Mouse (Mus musculus) B cell, adult 2 months (primary cell): ENCODE measurements around the gene Mmgt2.

ENCODE experiments used
- DNase-seq, 2 experiments: peaks; one replicate each; pipeline ENCODE4 v3.0.0; 2022

Gene Mmgt2

DNA sequence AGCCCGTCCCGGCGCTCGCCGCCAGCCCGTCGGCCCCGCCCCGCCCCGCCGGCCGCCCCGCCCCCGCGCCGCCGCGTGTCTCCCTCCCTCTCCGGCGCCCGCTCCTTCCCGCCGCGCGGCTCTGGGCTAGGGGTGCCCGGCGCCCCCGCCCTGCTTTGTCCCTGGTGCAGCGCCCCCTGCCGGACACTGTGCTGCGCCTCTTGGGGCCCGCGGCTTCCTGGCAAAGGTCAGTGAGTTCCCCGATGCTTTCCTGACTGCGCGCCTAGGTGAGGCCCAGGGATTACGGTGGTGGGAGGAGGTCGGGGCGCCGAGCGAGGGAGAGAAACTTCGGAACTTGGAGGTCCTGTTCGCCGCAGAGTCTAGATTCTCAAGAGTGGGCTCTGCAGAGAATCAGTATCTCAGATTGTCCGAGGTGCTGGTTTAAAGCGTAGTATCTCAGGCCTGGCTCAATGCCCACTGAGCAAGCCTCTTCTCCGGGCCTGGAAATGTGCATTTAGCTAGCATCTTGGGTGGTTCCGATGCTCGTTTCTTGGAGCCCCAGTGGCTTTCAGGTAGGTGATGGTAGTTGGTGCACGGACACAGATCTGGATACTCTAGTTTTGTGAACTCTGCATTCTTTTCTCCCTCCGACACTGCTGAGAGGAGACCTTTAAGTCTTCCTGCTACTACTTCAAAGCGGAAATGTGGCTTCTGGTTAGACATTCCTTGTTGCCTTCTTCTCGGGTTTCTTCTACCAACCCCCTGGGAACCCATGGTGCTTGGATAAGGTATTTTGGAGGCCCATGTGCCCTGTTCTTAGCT, at the start of gene Mmgt2:
Mmgt2 (plus strand) TSS at position 74 of the 801 bp plus-strand sequence.
- peak; percentile 97 to 98 for DNase-seq

DNA sequence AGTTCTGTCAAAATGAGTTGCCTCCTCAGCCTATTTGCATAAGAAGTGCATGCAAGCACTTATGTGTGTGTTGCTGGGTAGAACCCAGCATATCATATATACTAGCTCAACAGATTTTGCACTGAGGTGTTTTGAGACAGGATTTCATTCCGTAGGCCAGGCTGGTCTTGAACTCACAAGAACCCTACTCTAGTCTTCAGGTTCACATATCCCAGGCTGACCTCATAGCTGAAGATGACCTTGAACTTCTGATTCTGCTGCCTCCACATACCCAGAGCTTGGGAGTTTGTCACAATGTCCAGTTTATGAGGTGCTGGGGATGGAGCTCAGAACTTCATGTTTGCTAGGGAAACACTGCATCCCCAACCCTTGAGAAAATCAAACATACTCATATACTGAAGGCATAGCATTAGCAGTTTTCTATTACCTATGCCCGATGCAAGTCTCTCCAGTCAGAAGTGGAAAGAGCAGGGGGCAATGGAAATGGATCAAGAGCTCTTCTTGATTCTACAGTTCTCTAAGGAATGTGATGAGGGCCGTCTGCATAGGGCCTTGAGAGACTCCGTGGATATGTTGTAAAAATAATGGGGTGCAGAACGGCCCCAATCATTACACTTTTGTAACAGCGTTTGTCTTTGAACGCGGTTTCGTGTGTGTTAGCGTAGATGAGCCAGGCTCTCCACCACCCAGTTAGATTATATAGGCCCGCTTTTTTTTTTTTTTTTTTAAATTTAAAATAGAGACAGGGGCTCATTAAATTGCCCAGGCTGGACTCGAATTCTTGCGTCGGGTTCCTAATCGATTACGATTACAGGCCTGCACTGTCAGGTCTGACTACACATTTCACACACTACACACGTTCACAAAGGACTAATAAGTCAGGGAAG, 46.5 kb upstream of the Mmgt2 start:
- DNase-seq = peak; percentile 17 to 33

DNA sequence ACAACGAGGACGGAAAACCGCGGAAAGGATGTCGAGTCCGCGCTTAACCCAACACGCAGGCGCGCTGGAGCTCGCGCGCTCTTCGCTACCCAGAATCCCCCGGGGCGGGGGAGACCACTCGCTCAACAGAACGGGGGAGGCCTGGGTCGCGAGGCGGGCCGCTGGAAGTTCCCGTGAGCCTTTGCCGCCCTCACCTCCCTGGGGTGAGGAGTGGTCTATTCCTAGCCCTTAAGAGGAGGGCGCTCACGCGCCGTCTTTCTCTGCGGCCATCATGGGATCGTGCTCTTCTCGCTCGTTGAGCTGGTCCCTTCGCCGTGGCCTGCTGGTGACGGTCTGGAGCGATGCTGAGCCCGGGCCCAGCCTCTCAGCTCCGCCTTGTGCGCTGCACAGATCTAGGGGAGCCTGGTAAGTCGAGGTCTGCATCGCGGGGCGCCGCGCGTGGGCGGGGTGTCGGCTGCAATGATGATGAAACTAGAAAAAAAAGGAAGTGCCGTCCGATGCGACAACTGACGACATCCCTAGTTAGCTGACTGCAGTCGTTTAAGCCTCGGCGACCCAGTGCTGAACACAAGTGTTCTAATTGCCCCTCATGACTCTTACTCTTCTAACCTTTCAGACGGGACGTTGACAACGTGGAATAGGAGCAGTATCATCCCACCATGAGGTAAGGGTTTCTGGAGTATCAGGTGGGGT, 45.7 kb upstream of the Mmgt2 start:
- peak; percentile 96 to 97 for DNase-seq

DNA sequence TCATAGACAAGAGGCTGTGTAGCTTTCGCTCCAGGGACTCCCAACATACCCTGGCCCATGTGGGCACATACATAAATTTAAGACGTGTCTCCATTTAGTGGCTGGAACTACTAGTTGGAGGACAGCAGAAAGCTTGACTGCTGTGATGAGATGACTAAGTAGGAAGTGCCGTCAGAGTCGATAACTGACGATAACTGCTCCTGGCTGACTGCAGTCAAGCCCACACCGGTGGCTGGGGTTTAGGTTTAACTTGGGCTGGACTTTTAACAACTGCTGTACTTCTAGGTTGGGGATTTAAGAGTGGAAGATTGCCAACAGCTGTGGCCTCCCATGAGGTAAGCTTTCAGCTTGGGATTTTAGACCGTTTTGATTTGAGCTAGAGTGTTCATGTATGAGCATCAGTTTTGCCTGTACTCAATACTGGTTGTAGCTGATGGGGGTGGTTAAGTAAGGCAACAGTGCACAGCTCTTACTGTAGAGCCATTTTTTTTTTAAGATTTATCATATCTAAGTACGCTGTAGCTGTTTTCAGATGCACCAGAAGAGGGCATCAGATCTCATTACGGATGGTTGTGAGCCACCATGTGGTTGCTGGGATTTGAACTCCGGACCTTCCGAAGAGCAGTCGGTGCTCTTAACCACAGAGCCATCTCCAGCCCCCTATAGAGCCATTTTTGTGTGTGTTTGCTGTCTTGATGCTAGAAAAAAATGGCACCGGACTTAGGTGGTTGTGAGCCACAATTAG, 45.0 kb upstream of the Mmgt2 start:
- DNase-seq = peak; percentile 37 to 41

DNA sequence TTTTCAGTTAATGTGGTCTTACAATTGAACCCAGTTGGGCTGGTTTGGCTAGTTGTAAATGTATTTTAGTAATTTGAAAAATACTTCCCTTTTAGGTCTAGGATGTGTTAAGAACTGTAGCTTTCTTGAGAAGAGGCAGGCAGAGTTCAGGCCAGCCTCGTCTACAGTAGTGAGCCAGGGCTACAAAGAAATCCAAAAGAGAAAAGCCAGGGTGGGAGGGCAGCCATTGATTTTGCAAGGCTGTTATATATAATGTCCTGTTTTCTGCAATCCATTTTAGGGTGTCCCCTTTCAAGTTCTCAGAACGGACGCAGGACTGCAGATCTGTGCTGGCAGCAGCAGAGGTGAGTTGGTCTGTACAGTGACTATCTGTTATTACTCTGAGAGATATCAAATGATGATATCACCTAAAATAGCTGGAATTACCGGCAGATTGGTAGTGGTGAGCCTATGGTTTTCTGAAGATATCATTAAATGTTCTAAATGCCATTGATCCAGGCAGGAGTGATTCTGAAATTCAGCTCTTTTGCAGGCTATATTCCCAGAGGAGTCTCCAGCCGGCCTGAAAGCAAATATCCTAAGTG, 44.2 kb upstream of the Mmgt2 start:
- no peak for DNase-seq

DNA sequence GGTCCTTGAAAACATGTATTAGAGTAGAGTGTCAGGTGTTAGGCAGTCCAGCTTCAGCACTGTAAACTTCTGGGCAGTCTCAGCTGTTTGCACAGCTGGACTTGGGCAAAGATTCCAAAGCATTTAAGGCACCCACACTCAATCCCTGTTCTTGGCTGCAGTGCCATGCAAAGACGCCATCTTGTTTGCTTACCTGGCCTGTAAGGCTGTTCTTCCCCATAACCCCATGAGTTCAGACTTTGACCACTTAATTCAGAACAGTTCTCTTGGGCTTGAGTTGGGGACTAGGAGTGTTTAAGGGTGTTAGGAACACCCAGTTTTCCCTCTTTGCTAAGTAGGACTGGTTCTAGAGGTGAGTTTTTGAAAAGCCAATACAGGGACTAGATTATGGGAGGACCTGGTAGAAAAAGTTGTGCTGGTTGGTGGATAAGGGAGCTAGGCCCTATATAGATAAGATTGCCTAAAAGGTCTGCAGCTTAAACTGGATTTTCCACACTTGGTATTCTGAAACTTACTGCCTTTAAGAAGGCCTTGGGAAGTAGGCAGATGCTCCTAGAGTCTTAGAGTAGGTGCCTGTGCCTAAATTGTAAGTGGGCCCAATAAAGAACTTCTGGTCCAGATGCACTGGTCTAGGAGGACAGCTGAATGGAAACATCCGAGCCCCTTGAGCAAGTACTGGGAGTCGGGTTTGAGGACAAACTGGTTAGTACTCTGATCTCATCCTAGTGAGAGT, 43.4 kb upstream of the Mmgt2 start:
- peak; percentile 7 to 23 for DNase-seq

DNA sequence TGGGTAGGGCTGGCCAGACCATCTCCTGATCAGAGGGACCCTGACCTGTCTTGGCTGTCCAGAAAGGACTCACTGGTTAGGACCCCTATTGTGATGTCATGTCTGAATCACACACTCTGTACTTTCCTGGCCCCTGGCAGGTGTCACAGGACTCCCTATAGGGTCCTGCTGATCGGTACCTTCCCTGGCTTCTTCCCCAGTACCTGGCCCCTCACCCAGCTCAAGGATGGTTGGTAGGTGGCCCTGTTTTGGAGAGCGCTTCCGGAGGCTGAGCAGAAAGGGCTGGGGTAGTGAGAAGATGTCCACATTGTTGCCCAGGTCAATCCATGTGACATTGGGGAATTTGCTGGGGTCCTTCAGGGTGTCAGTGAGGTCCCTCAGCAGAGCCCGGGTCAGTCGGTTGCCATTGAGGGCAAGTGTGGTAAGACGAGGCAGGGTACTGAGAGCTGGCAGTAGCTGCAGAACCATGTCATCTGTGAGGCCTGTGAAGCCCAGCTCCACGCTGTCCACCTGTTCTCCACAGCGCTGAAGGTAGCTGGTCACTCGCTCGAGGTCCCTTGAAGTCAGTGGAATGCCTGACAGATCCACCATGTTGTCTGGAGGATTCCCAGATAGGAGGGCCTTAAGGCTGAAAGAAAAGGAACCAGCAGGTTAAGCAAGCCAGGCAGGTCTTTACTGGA, 42.7 kb upstream of the Mmgt2 start:
- peak; percentile 17 to 27 for DNase-seq

DNA sequence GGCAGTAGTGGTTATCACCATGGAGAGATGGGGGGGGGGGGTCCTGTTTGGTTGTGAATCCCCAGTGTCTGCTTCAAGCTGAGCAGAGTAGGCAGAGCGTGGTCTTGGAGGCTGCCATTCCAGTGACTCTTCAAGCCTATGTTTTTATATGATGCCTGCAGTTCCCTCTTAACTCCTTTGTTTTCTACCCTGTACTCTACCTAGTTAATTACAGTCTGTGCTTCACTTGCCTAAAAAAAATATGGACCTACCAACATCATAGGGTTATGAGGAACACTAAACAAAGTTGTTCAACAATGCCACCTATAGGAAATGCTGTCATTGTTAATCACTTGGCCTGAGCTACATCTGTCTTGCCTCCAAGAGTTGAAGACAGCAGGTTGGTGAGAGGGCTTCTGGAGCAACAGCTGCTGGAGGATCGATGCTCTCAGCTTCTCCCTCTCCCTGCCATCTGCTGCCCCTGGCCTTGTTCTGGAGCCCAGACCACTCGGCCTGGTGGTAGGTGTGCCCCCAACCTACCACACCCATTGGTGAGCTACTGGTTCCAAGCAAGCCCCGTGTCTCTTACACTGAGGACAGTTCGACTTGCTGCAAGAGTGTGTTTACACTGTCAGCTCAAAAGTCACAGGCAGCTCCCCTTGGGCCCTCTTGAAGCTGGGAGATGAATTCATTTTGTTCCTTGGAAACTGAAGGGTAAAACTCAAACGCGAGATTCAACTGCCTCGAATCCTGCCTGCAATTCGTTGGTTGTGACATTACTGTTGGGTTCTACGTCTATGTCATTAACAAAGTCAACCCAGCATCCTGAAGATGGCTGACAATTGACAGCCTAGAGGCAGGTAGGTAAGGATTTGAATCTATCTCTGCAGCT, 41.9 kb upstream of the Mmgt2 start:
- DNase-seq = peak; percentile 9 to 12

DNA sequence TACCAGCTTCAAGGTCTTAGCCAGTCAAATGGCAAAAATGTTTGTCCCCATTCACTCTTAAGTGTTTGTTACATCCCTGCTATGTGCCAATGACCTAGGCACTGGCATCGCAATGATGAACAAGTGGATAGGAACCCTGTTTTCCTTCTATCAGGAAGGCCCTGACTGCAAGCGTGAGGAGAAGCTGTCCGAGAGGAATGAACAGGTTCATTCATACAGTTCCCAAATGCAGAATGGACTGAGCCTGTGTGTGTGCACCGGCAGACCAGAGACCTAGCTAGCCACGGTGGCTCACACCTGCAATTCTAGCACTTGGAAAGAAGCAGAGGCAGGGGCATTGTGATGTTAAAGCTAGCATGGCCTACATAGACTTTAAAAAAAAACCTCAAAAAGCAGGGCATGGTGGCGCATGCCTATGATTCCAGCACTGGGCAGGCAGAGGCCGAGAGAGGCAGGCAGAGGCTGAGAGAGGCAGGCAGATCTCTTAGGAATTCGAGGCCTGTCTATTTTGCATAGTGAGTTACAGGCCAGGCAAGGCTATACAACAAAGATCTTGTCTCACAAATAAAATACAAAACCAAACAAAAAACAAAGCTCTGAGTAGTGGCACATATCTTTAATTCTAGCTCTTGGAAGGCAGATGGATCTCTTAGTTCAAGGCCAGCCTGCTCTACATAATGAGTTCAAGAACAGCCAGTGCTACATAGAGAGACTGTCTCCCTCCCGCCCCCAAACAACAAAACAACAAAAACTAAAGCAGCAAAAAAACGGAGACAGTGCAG, 41.1 kb upstream of the Mmgt2 start:
- peak in 1 of 2 experiments; percentile 10 for DNase-seq

DNA sequence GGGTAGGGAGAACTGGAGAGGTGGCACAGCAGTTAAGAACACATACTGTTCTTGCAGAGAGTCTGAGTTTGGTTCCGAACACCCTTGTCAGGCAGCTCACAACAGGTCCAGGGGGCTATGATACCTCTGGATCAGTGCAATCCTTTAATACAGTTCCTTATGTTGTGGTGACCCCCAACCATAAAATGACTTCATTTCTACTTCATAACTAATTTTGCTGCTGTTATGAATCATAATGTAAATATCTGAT, 40.6 kb upstream of the Mmgt2 start:
- DNase-seq = no peak

DNA sequence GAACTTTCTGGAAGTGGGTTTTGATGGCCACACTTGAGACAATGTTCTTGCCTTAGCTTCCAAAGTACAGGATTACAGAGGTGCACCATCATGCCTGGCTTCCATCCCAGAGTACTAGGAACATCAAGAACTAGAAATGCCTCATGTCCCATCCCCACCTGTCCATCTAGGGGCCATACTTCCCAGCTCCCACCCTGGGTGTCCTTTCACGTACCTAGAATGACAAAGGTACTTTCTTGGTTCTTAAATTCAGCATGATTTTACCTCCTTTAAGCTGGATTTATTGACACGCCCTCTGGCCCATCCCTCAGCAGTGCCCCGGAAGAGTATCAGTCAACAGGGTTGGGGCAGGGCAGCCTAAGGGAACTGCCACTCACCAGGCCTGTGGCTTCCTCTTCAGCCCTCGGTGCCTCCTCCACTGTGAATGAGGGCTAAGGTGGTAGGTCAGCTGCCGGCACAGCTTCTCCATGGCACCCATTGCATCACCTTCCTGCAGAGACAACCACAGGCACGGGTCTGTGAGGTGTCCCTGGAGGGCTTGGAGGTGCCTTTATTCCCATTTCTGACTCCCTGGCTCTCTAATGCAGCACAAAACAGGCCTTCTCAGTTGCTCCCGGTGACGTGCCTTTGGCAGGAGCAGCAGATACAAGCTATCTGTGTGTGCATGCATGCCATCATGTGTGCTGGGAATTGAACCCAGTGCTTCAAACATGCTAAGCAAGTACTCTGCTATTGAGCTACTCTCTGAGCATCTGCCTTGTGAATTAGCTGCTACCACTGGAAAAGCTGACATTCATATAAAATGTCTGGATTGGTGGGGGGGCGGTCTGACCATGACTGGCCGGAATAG, 39.4 kb upstream of the Mmgt2 start:
- no peak for DNase-seq

DNA sequence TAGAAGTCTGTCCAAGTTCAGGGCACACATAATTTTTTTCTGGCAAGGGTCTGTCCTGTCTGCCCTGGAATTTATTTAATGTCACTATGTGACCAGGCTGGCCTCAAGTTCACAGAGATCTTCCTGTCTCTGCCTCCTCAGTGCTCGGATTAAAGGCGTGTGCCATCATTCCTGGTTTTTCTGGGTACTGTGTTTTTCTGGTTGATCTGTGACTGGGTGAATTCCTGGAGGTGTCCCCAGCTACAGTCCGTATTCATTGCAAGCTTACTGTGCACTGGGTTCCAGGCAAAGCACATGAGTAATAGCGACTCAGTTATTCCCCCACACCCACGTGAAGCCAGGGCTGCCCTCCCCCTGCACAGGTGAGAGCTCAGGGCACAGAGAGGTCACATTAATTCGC, 38.2 kb upstream of the Mmgt2 start:
- DNase-seq = no peak

DNA sequence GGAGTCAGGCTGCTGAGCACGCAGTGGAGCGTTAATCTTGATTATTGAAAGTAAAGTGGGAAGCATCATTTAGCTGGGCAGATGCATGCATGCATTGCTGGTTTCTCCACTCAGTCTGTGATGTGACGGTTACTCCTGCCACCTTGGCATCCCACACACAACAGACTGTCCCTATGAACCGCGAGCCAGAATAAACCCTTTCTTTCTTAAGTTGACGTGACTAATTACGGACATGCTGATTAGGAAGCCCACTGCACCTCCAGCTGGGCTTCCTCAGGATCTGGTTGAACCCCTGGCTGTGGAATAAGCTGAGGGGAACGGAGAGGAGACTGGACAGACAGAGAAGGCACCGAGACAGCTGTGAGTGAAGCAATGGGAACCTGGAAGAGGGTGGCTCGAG, 35.9 kb upstream of the Mmgt2 start:
- DNase-seq = no peak

DNA sequence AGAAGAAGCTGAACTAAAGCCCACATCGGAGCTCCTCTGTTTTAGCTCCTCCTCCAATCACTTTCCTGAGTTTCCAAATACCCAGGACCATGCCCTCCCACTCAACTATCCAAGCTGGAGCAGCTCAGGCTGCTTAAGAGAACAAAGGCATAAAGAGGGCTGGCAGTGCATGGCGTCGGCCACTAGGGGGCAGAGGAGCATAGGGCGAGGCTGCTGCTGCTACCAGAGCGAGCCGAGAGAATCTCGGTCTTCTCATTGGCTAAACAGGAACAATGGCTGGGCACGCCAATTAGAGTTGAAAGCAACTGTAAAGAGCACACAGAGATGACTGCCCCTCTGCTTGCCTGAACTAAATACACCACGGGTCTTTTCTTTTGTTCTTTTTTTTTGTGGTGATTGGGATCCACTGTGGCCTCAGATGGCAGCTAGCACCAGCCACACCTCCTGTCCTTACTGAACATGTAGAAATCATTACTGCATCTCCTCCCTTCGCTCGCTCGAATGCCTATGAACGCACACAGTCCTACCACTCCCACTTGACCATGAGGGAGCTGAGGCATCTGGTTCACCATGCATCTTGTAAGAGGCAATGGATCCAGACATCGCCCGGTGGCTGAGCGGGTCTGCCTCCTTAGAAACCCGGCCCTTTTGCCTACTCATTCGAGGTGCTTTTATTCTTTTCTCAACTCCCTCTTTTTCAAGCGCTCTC, 34.7 kb upstream of the Mmgt2 start:
- peak; percentile 91 to 94 for DNase-seq

DNA sequence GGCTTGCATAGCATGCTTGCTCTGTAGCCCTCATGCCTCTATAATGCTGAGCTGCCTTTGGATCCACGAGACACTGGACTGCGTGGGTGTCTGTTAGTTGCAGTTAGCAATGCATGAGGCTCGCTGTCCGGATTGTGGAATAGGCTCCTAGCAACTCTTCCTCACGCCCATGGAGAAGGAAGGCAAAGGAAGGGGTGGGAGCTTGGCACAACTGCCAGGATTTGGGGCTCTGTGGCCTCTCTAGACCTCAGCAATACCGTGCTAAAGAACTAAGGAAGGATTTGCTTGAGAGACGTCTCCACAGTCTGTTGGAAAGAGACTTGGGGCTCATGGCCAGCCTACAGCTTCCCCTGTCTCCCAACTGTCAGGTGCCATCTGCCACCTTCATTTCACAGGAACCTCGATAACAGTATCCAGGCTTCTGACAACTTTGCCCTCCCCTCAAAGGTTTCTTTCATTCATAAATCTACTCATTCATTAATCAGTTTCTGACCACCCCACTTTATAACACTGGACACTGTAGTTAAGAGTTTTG, 33.5 kb upstream of the Mmgt2 start:
- no peak for DNase-seq

DNA sequence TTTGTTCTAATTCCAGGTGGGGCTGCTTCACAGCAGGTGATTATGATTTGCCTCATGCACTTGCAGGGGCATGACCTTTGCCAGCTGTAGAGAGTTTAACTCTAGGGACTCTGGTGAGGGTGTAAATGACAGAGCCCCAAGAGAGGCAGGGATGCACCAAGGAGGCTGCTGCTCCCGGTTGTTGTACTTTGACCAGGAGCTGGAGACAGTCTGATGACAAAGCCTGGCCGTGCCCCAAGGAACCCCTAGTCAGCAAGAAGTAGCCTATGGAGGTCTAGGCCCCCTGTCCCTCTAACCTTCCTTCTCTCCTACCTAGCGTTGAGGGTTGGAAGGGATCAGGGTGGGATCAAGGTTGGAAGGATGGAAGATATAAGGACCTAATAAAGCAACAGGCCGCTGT, 33.0 kb upstream of the Mmgt2 start:
- DNase-seq = no peak

DNA sequence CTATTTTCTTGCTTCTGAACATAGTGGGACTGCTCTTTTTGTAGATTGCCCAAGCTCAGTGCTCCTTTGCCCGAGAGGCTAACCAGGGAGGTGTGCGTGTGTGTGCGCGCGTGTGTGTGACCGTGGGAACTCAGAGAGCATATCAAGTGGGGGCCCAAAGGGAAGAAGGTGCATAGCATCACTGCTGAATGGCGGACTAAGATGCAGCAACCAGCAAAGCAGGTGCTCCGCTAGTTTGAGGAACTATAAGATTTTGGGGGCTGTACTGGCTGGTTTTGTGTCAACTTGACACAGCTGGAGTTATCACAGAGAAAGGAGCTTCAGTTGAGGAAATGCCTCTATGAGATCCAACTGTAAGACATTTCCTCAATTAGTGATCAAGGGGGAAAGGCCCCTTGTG, 27.4 kb upstream of the Mmgt2 start:
- no peak for DNase-seq
